Mouse (Mus musculus) thymus, adult 2 months (tissue): ENCODE measurements around the gene Ppm1a. TPM values are rescaled to one million over a fixed set of nuclear protein-coding genes. Genes with fewer than 3 reads are reported as not detected.

Source experiments
- DNase-seq: peaks from one replicate; pipeline ENCODE4 v3.0.0; 2021
- H3K27ac ChIP-seq: fragments of 200-500 bp; 2 replicates; pipeline ENCODE4 v1.5.1; 2012; ENCODE audit warnings: low read length, control low read depth; ENCODE audit not compliant: control insufficient read depth, insufficient read depth
- H3K27me3 ChIP-seq: fragments of 200-500 bp; 2 replicates; pipeline ENCODE4 v1.6.1; 2012; ENCODE audit warnings: mild to moderate bottlenecking, low read length, moderate library complexity, mixed read lengths; ENCODE audit not compliant: control insufficient read depth, insufficient read depth
- H3K36me3 ChIP-seq: fragments of 200-500 bp; 2 replicates; pipeline ENCODE4 v1.6.1; 2012; ENCODE audit warnings: mild to moderate bottlenecking, low read length, moderate library complexity; ENCODE audit not compliant: control insufficient read depth, insufficient read depth
- H3K4me1 ChIP-seq: fragments of 200-500 bp; replicated peaks from 2 replicates; pipeline ENCODE4 v1.6.1; 2012; ENCODE audit warnings: low read length; ENCODE audit not compliant: control insufficient read depth, insufficient read depth
- H3K4me3 ChIP-seq: fragments of 200-500 bp; 2 replicates; pipeline ENCODE4 v1.5.1; 2012; ENCODE audit warnings: mild to moderate bottlenecking, low read length, control low read depth, moderate library complexity; ENCODE audit not compliant: control insufficient read depth, insufficient read depth
- CTCF ChIP-seq: fragments of 200-500 bp; IDR thresholded peaks from 2 replicates; pipeline ENCODE4 v1.5.1; 2012; ENCODE audit warnings: mild to moderate bottlenecking, control low read depth, low read length, moderate library complexity, borderline replicate concordance; ENCODE audit not compliant: control insufficient read depth, poor library complexity, insufficient read depth; ENCODE audit errors: extremely low read depth
- POLR2A ChIP-seq: fragments of 200-500 bp; IDR thresholded peaks from 2 replicates; pipeline ENCODE4 v1.6.1; 2012; ENCODE audit warnings: mild to moderate bottlenecking, low read length, control low read depth, moderate library complexity; ENCODE audit not compliant: control insufficient read depth, poor library complexity, insufficient read depth; ENCODE audit errors: extremely low read depth
- WGBS: fragments of 180-500 bp; shearing (Covaris S2); methylation state at CpG from one replicate; pipeline ENCODE4 v1.1.7; 2018; 5-methylcytosine and 5-hydroxymethylcytosine counted together
- polyA plus RNA-seq: library from polyadenylated mRNA; depleted of rRNA; stranded (reverse); fragments of >200 nt; gene quantifications from 2 replicates; pipeline ENCODE4 v1.2.3, GENCODE M21; 2012; rRNA removed

Ppm1a gene
- polyA plus RNA-seq: 40.4 and 44.2 TPM in 2 replicates

GRCm38 (mm10) chr12:72757086-72757485, at the start of gene Ppm1a:
Ppm1a (plus strand) TSS chr12:72757455.
- DNase-seq: no peak
- Histone ChIP-seq H3K4me3 (no peak within 1 kb of the TSS), H3K4me1 (0 out of 2 replicates have a peak, but pooled peaks cover 2% of the 10 kb centered on the region), H3K36me3 (no peaks in the 10 kb centered on the region), H3K27me3 (no peaks in the 10 kb centered on the region), H3K27ac (no peak within 1 kb of the TSS)
- WGBS: 79% methylated on average over 4 of the region's 4 CpGs
- no peak for TF ChIP-seq POLR2A
- no peak for TF ChIP-seq CTCF

- WGBS: 99% methylated on average over 3 of the region's 3 CpGs
- no peak for TF ChIP-seq CTCF
- TF ChIP-seq POLR2A: no peak
- Histone ChIP-seq H3K27ac (no peak overlapping the region), H3K4me1 (no peaks in the 10 kb centered on the region), H3K36me3 (no peaks in the 10 kb centered on the region), H3K4me3 (no peak overlapping the region), H3K27me3 (no peaks in the 10 kb centered on the region)
- DNase-seq: no peak
Measured at GRCm38 (mm10) chr12:72709981-72710380, 47.3 kb upstream of the Ppm1a start.

GRCm38 (mm10) chr12:72714896-72715295, 42.4 kb upstream of the Ppm1a start:
- Histone ChIP-seq H3K27me3 (no peaks in the 10 kb centered on the region), H3K4me3 (no peak overlapping the region), H3K27ac (no peak overlapping the region), H3K4me1 (no peaks in the 10 kb centered on the region), H3K36me3 (no peaks in the 10 kb centered on the region)
- TF ChIP-seq CTCF (no peak), POLR2A (no peak)
- no peak for DNase-seq
- WGBS: 95% methylated on average over 2 of the region's 2 CpGs

GRCm38 (mm10) chr12:72715846-72716245, 41.4 kb upstream of the Ppm1a start:
- Histone ChIP-seq H3K36me3 (no peaks in the 10 kb centered on the region), H3K4me3 (no peak overlapping the region), H3K4me1 (no peaks in the 10 kb centered on the region), H3K27ac (no peak overlapping the region), H3K27me3 (no peaks in the 10 kb centered on the region)
- no peak for TF ChIP-seq POLR2A
- TF ChIP-seq CTCF: no peak
- WGBS: 98% methylated on average over 9 of the region's 9 CpGs
- no peak for DNase-seq

GRCm38 (mm10) chr12:72719046-72719445, 38.2 kb upstream of the Ppm1a start:
- 86% methylated on average over 2 of the region's 2 CpGs for WGBS
- H3K4me1 ChIP-seq: no peaks in the 10 kb centered on the region
- no peak overlapping the region for H3K27ac ChIP-seq
- DNase-seq: no peak
- H3K4me3 ChIP-seq: no peak overlapping the region
- no peaks in the 10 kb centered on the region for H3K36me3 ChIP-seq
- H3K27me3 ChIP-seq: no peaks in the 10 kb centered on the region
- TF ChIP-seq CTCF (no peak), POLR2A (no peak)

- no peaks in the 10 kb centered on the region for H3K27me3 ChIP-seq
- no peaks in the 10 kb centered on the region for H3K4me1 ChIP-seq
- no peaks in the 10 kb centered on the region for H3K36me3 ChIP-seq
- no peak for DNase-seq
- H3K4me3 ChIP-seq: no peak overlapping the region
- H3K27ac ChIP-seq: no peak overlapping the region
- TF ChIP-seq CTCF (no peak), POLR2A (no peak)
- WGBS: 93% methylated on average over 11 of the region's 11 CpGs
Measured at GRCm38 (mm10) chr12:72719452-72720087, 37.7 kb upstream of the Ppm1a start.

GRCm38 (mm10) chr12:72721710-72722109, 35.5 kb upstream of the Ppm1a start:
- no peak for DNase-seq
- no peaks in the 10 kb centered on the region for H3K27me3 ChIP-seq
- H3K27ac ChIP-seq: no peak overlapping the region
- 86% methylated on average over 5 of the region's 5 CpGs for WGBS
- TF ChIP-seq CTCF: no peak
- no peak overlapping the region for H3K4me3 ChIP-seq
- no peaks in the 10 kb centered on the region for H3K4me1 ChIP-seq
- H3K36me3 ChIP-seq: no peaks in the 10 kb centered on the region
